Mouse (Mus musculus) forebrain, embryonic 13.5 days (tissue): ENCODE measurements around the gene Drap1. TPM values are rescaled to one million over a fixed set of nuclear protein-coding genes. Genes with fewer than 3 reads are reported as not detected.
"Not testable (repeated sequence)": the region's sequence is repeated elsewhere in the genome, so short reads cannot be mapped to it uniquely, and the experiment has no call there.

ENCODE experiments used
- ATAC-seq: fragments of 200-750 bp; cut with Nextera tagmentation; 2 replicates; pipeline ENCODE4 v1.8.0; 2017
- H3K27ac ChIP-seq: fragments of 300-500 bp; sonication (generic); 2 replicates; pipeline ENCODE4 v1.5.1; 2015; ENCODE audit warnings: inconsistent platforms, mild to moderate bottlenecking, moderate library complexity
- H3K27me3 ChIP-seq: fragments of 300-500 bp; sonication (generic); 2 replicates; pipeline ENCODE4 v1.6.1; 2015; ENCODE audit warnings: mild to moderate bottlenecking, inconsistent platforms
- H3K36me3 ChIP-seq: fragments of 300-500 bp; sonication (generic); 2 replicates; pipeline ENCODE4 v1.6.1; 2015; ENCODE audit warnings: mild to moderate bottlenecking, inconsistent platforms; ENCODE audit not compliant: poor library complexity, severe bottlenecking
- H3K4me1 ChIP-seq: fragments of 300-500 bp; sonication (generic); 2 replicates; pipeline ENCODE4 v1.6.1; 2015; ENCODE audit warnings: inconsistent platforms
- H3K4me2 ChIP-seq: fragments of 300-500 bp; sonication (generic); 2 replicates; pipeline ENCODE4 v1.6.1; 2015; ENCODE audit warnings: inconsistent platforms, mild to moderate bottlenecking, moderate library complexity
- H3K4me3 ChIP-seq: fragments of 300-500 bp; sonication (generic); 2 replicates; pipeline ENCODE4 v1.5.1; 2015; ENCODE audit warnings: mild to moderate bottlenecking, inconsistent platforms
- H3K9ac ChIP-seq: fragments of 300-500 bp; sonication (generic); 2 replicates; pipeline ENCODE4 v1.6.1; 2015; ENCODE audit warnings: mild to moderate bottlenecking, inconsistent platforms
- H3K9me3 ChIP-seq: fragments of 300-500 bp; sonication (generic); replicated peaks from 2 replicates; pipeline ENCODE4 v1.6.1; 2016; ENCODE audit warnings: inconsistent platforms
- WGBS: fragments of 180-500 bp; shearing (Covaris S2); methylation state at CpG from one replicate; pipeline ENCODE4 v1.1.7; 2015; 5-methylcytosine and 5-hydroxymethylcytosine counted together
- polyA plus RNA-seq: library from polyadenylated mRNA; unstranded; fragments of >200 nt; fragmentation: Nextera tagmentation; extraction: Ambion mirVana; gene quantifications from 2 replicates; pipeline ENCODE4 v1.2.1, GENCODE M21; 2015

Drap1 gene
- polyA plus RNA-seq, 1 experiment from 2014 or later, result 298 TPM

DNA sequence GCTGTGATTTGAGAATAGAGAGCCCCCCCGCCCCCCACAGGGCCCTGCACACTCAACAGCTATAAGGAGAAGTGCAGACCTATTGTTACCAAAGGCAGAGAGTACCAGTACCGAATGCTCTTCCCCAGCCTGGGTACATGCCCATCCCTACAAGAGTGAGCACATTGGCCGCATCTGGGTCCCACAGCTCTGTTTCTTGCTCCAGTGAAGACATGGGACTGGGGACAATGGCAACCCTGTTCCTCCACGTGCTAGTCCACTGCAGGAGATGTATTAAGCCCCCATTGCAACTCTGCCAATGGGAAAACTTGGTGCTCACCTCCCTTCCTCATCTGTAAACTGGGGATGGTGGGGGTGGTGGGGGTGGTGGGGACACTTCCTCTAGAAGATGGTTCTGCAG lies 10.9 kb downstream of the Drap1 start:
- H3K27ac ChIP-seq, result no peak overlapping the region
- no peak overlapping the region for H3K4me2 ChIP-seq
- no peak overlapping the region for H3K4me3 ChIP-seq
- H3K9me3 ChIP-seq, result no peaks in the 10 kb centered on the region
- no peak for ATAC-seq
- 74% methylated on average over 4 of the region's 4 CpGs for WGBS
- no peaks in the 10 kb centered on the region for H3K27me3 ChIP-seq
- H3K36me3 ChIP-seq, result no peaks in the 10 kb centered on the region
- no peaks in the 10 kb centered on the region; the same call in 1 of the 2 replicates for H3K4me1 ChIP-seq
- H3K9ac ChIP-seq, result no peak overlapping the region

- no peak overlapping the region for H3K4me3 ChIP-seq
- no peaks in the 10 kb centered on the region for H3K36me3 ChIP-seq
- H3K9me3 ChIP-seq, result no peaks in the 10 kb centered on the region
- no peaks in the 10 kb centered on the region for H3K27me3 ChIP-seq
- no peak overlapping the region for H3K4me2 ChIP-seq
- peaks cover 11% of the 10 kb centered on the region for H3K4me1 ChIP-seq
- no peak overlapping the region for H3K9ac ChIP-seq
- WGBS, result 77% methylated on average over 5 of the region's 5 CpGs
- no peak overlapping the region for H3K27ac ChIP-seq
- ATAC-seq, result no peak
Measured at GRCm38 (mm10) chr19:5411961-5412360, 12.8 kb downstream of the Drap1 start.

- no peak for ATAC-seq
- Histone ChIP-seq H3K27ac (no peak overlapping the region), H3K4me3 (no peak overlapping the region), H3K9me3 (no peaks in the 10 kb centered on the region), H3K36me3 (no peaks in the 10 kb centered on the region), H3K9ac (no peak overlapping the region), H3K4me2 (no peak overlapping the region), H3K27me3 (no peaks in the 10 kb centered on the region), H3K4me1 (peaks cover 15% of the 10 kb centered on the region)
- WGBS, result 88% methylated on average over 5 of the region's 5 CpGs
Measured at GRCm38 (mm10) chr19:5410641-5411040, 14.1 kb downstream of the Drap1 start.

DNA sequence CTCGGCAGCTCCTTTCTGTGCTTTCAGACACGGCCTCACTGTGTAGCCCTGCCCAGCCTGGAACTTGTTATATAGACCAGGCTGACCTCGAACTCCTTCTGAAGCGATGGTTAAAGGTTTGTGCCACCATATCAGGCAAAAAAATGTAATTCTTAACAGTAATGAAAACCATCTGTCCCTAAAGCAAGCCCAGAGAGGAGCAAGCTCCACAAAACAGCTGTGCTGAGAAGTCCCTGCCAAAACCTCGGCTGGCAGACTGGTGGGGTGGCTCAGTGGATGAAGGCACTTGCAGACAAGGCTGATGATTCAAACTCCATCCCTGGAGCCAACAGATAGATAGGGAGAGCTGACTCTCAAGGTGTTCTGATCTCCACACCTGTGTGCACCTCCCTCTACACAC lies 15.7 kb downstream of the Drap1 start:
- H3K9me3 ChIP-seq, result no peaks in the 10 kb centered on the region
- no peaks in the 10 kb centered on the region for H3K27me3 ChIP-seq
- H3K9ac ChIP-seq, result no peak overlapping the region
- ATAC-seq, result no peak
- no peak overlapping the region for H3K27ac ChIP-seq
- no peak overlapping the region for H3K4me3 ChIP-seq
- H3K36me3 ChIP-seq, result no peaks in the 10 kb centered on the region
- WGBS, result 89% methylated on average over 5 of the region's 5 CpGs
- no peak overlapping the region for H3K4me2 ChIP-seq
- H3K4me1 ChIP-seq, result peaks cover 15% of the 10 kb centered on the region

DNA sequence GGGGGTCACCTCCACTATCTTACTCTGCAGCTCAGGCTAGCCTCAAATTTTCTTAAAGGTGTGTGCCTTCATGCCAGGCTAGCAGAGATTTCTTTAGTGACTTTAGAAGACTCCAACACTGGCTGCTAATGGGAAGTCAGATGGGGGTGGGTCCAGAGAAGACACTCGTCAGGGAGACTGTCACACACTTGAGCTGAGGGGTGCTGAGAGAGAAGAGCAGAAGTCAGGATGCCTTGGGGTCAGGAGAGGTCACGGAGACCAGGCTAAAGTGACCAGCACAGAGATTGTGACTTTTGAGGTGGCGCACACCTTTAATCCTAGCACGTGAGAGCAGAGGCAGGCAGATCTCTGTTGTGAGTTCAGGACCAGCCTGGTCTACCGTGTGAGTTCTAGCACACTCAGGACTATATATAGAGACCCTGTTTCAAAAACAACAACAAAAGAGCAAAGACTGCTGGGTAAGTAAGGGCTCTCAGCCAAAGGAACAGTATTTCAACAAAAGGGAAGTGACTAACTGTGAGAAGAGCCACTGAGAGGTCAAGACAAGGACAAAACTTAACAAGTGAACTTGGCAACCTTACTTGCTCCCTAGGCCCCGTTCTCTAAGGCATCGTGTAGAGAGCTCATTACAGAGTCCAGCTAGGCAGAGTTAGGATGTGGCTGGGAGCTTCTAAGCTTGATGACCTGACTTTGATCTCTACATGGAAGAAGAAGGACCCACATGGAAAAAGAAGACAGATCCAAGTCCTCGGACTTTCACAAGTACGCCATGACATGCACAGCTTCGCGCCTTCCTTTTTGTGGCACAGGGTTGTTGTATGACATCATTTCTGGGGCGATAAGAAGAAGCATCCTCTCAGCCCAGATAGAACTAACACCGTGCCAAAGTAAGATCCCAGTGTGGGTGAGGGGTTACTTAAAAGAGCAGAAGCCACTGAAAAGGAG lies 16.4 kb downstream of the Drap1 start:
- WGBS, result 90% methylated on average over 13 of the region's 13 CpGs
- Histone ChIP-seq H3K9me3 (no peaks in the 10 kb centered on the region), H3K4me1 (peaks cover 15% of the 10 kb centered on the region), H3K4me3 (no peak overlapping the region), H3K27ac (no peak overlapping the region), H3K4me2 (peak overlapping the region; percentile 79), H3K9ac (no peak overlapping the region), H3K27me3 (no peaks in the 10 kb centered on the region), H3K36me3 (no peaks in the 10 kb centered on the region)
- ATAC-seq, result no peak

DNA sequence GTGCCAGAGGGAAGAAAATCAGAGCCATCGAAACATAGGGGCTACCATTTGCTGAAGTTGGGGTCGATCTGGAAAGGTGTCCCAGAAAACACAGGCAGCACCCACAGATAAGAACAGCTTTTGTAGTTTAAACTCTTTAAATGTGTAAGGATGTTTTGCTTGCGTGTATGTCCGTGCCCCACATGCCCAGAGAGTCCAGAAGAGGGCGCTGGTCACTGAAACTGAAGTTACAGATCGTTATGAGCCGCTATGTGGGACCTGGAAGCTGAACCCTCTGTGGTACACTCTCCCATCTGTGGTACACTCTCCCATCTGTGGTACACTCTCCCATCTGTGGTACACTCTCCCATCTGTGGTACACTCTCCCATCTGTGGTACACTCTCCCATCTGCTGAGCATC lies 17.6 kb downstream of the Drap1 start:
- Histone ChIP-seq H3K27ac (peak overlapping the region; percentile 79), H3K4me1 (peaks cover 15% of the 10 kb centered on the region), H3K9me3 (no peaks in the 10 kb centered on the region), H3K36me3 (no peaks in the 10 kb centered on the region), H3K4me3 (peak overlapping the region; percentile 51), H3K27me3 (no peaks in the 10 kb centered on the region), H3K4me2 (peak overlapping the region; percentile 79), H3K9ac (peak overlapping the region; percentile 70)
- ATAC-seq, result peak; percentile 57
- WGBS, result 16% methylated on average over 7 of the region's 7 CpGs

GRCm38 (mm10) chr19:5406531-5407126 lies 18.1 kb downstream of the Drap1 start:
- 19% methylated on average over 25 of the region's 25 CpGs for WGBS

DNA sequence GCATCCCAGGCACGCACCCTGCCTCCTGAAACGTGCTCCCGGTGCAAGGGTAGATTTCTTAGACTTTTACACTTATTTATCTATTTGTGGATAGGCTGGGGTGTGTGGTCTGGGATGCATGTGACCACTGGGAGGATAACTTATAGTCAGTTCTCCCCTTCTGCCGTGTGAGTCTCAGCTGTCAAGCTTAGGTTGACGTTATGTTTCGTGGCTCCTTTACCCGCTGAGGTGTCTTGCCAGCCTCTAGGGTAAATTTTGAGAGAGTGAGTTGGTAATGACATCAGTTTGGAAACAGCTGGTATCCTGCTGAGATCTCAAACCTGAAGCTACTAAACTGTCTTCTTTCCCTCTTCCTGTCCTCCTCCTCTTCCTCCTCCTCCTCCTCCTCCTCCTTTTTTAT lies 18.9 kb downstream of the Drap1 start:
- Histone ChIP-seq H3K36me3 (no peaks in the 10 kb centered on the region), H3K27ac (peak overlapping the region; percentile 57), H3K9ac (peak overlapping the region; percentile 56; the same call in 1 of the 2 replicates), H3K4me2 (peak overlapping the region; percentile 63), H3K4me3 (peak overlapping the region; percentile 38), H3K9me3 (no peaks in the 10 kb centered on the region), H3K27me3 (no peaks in the 10 kb centered on the region), H3K4me1 (peaks cover 15% of the 10 kb centered on the region)
- 30% methylated on average over 7 of the region's 7 CpGs for WGBS
- no peak for ATAC-seq

More at GRCm38 (mm10) chr19:5406531-5407126, 18.1 kb downstream of the Drap1 start:
- Histone ChIP-seq H3K4me2 (peak overlapping the region; percentile 79), H3K27ac (peak overlapping the region; percentile 79), H3K9ac (peak overlapping the region; percentile 70), H3K4me1 (peaks cover 15% of the 10 kb centered on the region), H3K4me3 (peak overlapping the region; percentile 51)
- peak; percentile 87 for ATAC-seq
- not testable (repeated sequence) for H3K27me3 ChIP-seq, H3K36me3 ChIP-seq, H3K9me3 ChIP-seq

GRCm38 (mm10) chr19:5402293-5402692 lies 22.5 kb downstream of the Drap1 start, which contains the start of gene Tsga10ip:
TSS of gene Tsga10ip (minus strand) at chr19:5402526.
- Histone ChIP-seq H3K36me3 (no peaks in the 10 kb centered on the region), H3K4me2 (no peak within 1 kb of the TSS), H3K4me3 (no peak within 1 kb of the TSS), H3K9ac (peak within 1 kb of the TSS; percentile 21; the same call in 1 of the 2 replicates), H3K27ac (no peak within 1 kb of the TSS), H3K4me1 (peaks cover 7% of the 10 kb centered on the region), H3K27me3 (no peaks in the 10 kb centered on the region), H3K9me3 (no peaks in the 10 kb centered on the region)
- no peak for ATAC-seq
- WGBS, result 77% methylated on average over 8 of the region's 8 CpGs

DNA sequence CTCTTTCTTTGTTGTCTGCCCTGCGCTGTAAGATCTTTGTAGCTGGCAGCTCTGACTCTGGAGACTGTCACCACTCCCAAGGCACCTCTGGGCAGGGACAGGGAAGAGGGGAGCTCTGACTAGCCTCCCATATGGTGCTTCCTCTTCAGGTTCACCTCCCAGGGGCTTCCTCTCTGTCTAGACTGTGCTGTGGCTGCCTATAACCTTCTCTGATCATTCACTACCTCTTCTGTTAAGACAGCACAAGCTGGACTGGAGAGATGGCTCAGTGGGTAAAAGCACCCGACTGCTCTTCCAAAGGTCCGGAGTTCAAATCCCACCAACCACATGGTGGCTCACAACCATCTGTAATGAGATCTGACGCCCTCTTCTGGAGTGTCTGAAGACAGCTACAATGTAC lies 23.7 kb downstream of the Drap1 start:
- H3K9me3 ChIP-seq, H3K27me3 ChIP-seq, H3K9ac ChIP-seq, H3K36me3 ChIP-seq, H3K4me3 ChIP-seq, ATAC-seq, H3K4me1 ChIP-seq, H3K27ac ChIP-seq, H3K4me2 ChIP-seq: not testable (repeated sequence)
- WGBS, result 75% methylated on average over 4 of the region's 4 CpGs

DNA sequence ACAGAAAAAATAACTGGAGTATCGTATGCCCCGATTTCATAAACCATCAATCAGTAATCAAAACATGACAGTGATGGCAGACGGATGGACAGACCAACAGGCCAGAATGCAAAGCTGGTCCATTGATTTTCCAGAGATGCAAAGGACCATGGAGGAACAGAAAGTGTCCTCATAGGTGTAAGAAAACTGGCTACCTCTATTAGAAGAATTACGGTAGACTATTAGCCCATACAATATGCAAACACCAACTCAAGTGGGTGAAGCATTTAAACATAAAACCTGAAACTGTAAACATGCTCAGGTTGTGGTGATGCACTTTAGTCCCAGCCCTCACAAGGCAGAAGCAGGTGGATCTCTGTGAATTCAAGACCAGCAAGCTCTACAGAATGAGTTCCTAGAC lies 29.4 kb downstream of the Drap1 start:
- 69% methylated on average over 4 of the region's 4 CpGs for WGBS
- Histone ChIP-seq H3K9ac (no peak overlapping the region), H3K27me3 (no peaks in the 10 kb centered on the region), H3K27ac (no peak overlapping the region), H3K36me3 (no peaks in the 10 kb centered on the region), H3K4me2 (no peak overlapping the region), H3K9me3 (no peaks in the 10 kb centered on the region), H3K4me3 (no peak overlapping the region), H3K4me1 (peaks cover 10% of the 10 kb centered on the region)
- ATAC-seq, result no peak

DNA sequence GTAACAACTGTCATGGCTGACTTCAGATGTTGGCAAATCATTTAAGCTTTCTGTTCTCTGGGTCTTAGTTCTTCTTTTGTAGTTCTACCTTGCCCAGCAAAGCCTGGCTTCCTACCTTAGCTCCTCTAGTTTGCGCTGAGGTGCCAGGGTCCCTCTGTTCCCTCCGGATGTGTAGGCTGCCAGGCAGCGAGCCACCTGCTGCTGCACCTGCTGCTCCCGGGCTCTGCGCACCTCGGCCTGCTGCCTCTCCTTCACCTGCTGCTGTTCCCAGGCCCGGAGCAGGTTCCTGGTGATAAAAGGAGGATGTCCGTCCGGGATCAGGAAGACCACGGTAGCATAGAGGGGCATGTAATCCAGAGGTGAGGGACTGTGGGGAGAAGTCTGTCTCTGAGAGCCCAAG lies 30.6 kb downstream of the Drap1 start:
- no peaks in the 10 kb centered on the region for H3K27me3 ChIP-seq
- no peak overlapping the region; the same call in 1 of the 2 replicates for H3K9ac ChIP-seq
- WGBS, result 66% methylated on average over 10 of the region's 10 CpGs
- H3K27ac ChIP-seq, result no peak overlapping the region
- peaks cover 22% of the 10 kb centered on the region for H3K4me1 ChIP-seq
- no peaks in the 10 kb centered on the region for H3K9me3 ChIP-seq
- H3K4me2 ChIP-seq, result no peak overlapping the region
- no peak overlapping the region for H3K4me3 ChIP-seq
- H3K36me3 ChIP-seq, result no peaks in the 10 kb centered on the region
- ATAC-seq, result no peak
